Mouse (Mus musculus): Measurements from ENCODE around the gene Plch1. TPM values are rescaled to one million over a fixed set of nuclear protein-coding genes. Genes with fewer than 3 reads are reported as not detected.

The Plch1 gene
- total RNA-seq, 2 experiments from 2014 or later: 0.55 TPM; not detected in 1

DNA sequence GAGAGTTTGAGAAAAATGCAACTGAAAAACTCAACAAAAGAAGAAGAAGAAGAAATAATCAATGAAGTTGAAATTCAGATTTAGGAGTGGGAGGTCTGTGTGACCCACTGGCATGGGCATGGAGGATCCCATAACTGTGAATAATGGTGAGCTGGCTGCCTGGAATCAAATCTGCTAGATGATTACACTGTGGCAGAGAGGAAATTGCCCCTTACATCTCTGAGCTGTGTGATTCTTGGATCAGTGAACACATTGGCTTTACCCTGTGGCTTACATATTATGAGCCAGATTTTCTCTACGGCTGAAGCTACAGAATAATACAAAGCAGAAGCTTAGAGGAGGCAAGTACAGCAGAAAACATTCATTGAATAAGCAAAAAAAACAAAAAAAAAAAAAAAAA lies 170.9 kb downstream of the Plch1 start:
- DNase-seq: no peak
- intact Hi-C loops (cut with DNase I): no loop called here

DNA sequence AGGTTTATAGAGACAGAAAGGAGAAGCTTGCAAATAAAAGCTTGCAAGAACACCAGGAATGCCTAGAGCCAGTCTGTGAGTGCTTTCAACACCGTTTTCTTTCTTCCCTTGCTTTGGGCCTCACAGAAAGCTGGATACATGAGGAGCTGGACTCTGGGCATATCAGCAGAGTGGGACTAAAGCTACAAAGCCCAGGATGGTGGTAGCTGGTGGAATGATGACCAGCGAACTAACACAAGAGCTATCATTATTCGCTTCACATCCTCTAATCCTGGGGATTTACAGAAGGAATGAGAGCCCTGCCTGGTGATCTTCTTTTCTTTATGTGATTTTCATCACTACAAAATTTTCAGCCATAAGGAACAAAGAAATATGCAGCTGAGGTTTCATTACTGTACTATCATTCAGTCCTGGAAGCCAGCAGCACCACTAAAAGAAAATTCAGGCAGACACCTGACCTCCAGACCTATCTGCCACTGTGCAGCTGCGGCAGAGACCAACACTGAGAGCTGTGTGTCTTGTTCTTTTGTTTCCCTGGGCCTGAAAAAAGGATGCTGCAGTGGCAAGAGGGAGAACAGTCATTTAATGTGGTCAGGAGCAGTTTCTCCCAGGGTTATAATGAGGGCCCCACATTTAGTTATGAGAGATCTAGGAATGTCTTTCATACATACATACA lies 172.5 kb downstream of the Plch1 start:
- intact Hi-C loops (cut with DNase I): no loop called here
- DNase-seq: no peak

DNA sequence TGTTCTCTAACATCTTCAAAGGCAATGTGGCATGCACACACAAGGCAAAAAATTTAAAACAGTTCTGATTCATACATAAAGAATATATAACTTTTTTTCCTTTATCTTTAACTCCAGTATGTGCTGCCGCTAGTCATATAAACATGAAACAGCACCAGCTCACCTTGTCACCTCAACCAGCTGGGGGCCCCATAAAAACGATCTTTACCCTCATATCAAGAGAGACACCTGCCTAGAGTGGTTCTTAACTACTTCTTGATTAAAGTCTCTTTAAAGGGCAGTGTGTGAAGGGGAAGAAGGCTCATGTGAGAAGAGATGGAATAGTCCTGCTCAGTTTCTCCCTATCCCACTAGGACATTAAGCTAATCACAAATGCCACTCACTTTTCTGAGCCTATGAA lies 205.6 kb downstream of the Plch1 start:
- no peak for DNase-seq
- intact Hi-C loops (cut with DNase I): no loop called here

DNA sequence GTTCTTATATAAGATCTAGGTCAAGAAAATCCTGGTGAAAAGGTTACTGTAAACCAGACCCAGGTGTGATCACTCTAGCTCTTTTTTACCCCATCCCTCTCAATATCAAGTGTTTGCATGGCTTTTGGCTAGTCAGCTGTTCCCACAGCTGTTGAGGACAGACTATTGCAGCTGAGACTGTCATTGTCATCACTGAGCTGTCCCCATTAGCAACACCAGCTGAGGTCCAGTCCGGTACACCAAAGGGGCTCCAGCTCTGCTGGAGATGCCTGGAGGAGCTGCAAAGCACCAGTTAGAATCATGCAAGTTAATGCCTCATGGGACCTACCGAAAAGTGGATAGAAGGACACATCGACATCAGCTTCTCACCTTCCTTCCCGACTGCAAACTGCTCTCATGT lies 206.5 kb downstream of the Plch1 start:
- DNase-seq: peak in 1 of 2 experiments; percentile 3
- intact Hi-C loops (cut with DNase I): no loop called here

DNA sequence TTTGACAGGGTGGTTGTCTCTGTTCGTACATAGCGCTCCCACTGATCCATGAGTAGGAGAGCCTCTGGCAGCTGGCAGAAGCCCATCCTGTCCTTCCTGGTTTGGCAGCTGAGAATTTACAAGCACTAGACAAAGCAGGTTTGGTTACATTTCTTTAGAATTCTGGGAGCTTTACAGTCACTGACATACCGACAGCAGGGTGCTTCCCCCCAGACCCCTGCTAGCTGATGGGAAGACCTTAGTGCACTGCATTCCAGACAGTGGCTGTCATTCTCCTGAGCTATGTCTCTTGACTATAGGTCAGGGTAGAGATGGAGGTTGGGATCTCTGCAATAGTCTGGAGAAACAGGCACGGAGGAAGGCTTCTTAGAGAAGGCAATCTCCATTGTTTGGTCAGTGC lies 230.5 kb downstream of the Plch1 start:
- intact Hi-C loops (cut with DNase I): no loop called here
- DNase-seq: no peak

DNA sequence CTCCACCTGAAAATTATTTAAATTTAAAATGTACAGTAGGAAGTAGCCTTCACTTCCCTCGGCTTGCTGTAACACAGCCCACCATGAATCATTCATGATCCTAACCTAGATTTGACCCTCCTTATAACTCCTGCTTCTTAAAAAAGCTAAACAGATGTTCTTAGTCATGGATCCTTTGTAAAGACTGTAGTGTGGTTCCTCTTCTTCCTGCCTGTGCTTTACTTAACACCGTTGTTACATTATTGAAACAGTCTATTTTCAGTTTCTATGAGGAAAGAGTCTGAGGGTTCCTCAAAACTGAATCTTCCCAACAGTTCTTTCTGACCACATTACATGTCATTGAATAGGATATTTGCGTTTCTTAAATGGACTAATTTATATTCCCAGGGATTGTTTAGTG lies 234.0 kb downstream of the Plch1 start:
- no peak for DNase-seq
- intact Hi-C loops (cut with DNase I): no loop called here

DNA sequence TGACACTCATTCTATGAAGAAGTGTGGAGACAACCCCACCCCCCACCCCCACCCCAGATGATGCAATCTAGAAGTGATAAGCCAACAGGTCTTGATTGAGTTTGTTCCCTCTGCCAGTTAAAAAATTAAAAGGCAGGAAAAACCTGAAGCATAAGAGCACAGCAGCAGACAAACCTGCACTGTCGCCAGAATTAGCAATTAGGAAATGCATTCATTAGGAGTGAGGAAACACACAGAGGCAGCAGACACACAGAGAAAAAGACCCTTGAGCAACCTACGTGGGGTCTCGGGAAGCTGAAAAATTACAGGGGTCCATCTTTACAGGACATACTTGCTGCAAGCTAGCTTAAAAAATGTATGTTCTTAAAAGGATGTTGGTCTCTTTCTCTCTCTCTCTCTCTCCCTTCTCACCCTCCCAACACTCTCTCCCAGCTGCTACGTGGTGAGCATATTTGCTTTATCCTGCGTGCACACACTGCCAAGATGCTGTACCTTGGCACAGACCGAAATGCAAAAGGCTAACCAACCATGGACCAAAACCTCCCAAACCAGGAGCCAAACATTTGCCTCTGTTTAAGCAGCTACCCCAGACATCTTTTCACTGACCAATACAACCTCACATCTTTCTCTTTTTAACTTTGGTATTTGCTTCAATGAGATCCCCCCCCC lies 234.6 kb downstream of the Plch1 start:
- no peak for DNase-seq
- intact Hi-C loops (cut with DNase I): no loop called here

Other genes starting within 250 kb of the Plch1 start
- gene E130311K13Rik, start 30.0 kb upstream of the Plch1 start, total RNA-seq (2021): 1 to 10 TPM; 6.3 to 6.7 TPM
- gene Slc33a1, start 65.3 kb upstream of the Plch1 start, total RNA-seq (2021): 10 to 100 TPM in 1 of 2 experiments, 1 to 10 TPM in 1; 9.6 to 10.9 TPM
- 10 to 100 TPM; 27.5 to 30.1 TPM for gene Gmps, start 76.6 kb upstream of the Plch1 start, total RNA-seq (2021)
- under 1 TPM; 0.10 to 0.12 TPM for gene Vmn2r1, start 182.1 kb upstream of the Plch1 start, total RNA-seq (2021)
- not detected for gene Vmn2r2, start 242.5 kb upstream of the Plch1 start, total RNA-seq (2021)